Mouse (Mus musculus): ENCODE results near the gene Tlcd1.

- TF ChIP-seq CTCF (IDR thresholded peaks at IDR 0.05; ENCODE audit: low read depth) (no peak), EP300 (IDR thresholded peaks at IDR 0.05; ENCODE audit: low read depth) (no peak)
These were observed 36.7 kb downstream of the Tlcd1 start for GRCm38 (mm10) chr11:78213086-78213817.

All from heart, postnatal 0 days (tissue).